Mouse (Mus musculus) bone marrow, adult 2 months (tissue): ENCODE data around the gene Fam76b. TPM values are rescaled to one million over a fixed set of nuclear protein-coding genes. Genes with fewer than 3 reads are reported as not detected.

Experiments
- H3K27ac ChIP-seq: fragments of 200-500 bp; 2 replicates; pipeline ENCODE4 v1.5.1; 2012; ENCODE audit warnings: low read depth, mild to moderate bottlenecking, control low read depth, inconsistent platforms, low read length; ENCODE audit not compliant: control insufficient read depth, poor library complexity, insufficient read depth
- H3K4me1 ChIP-seq: fragments of 200-500 bp; 2 replicates; pipeline ENCODE4 v1.6.1; 2011; ENCODE audit warnings: low read length; ENCODE audit not compliant: control insufficient read depth, insufficient read depth
- H3K4me3 ChIP-seq: fragments of 200-500 bp; replicated peaks from 2 replicates; pipeline ENCODE3; 2011; ENCODE audit warnings: mild to moderate bottlenecking, low read depth, low read length, control low read depth; ENCODE audit not compliant: control insufficient read depth
- CTCF ChIP-seq: fragments of 200-500 bp; IDR thresholded peaks from 2 replicates; pipeline ENCODE4 v1.5.1; 2011; ENCODE audit warnings: low read length, control low read depth; ENCODE audit not compliant: control insufficient read depth, insufficient read depth
- POLR2A ChIP-seq: fragments of 200-500 bp; IDR thresholded peaks from 2 replicates; pipeline ENCODE4 v1.6.1; 2011; ENCODE audit warnings: low read depth, mild to moderate bottlenecking, control low read depth, low read length, borderline replicate concordance; ENCODE audit not compliant: control insufficient read depth
- WGBS: fragments of 180-500 bp; shearing (Covaris S2); methylation state at CpG from one replicate; pipeline ENCODE4 v1.1.7; 2018; 5-methylcytosine and 5-hydroxymethylcytosine counted together
- polyA plus RNA-seq: library from polyadenylated mRNA; stranded (reverse); fragments of >200 nt; gene quantifications from 2 replicates; pipeline ENCODE4 v1.2.4, GENCODE M21; 2011; ENCODE audit warnings: low replicate concordance; ENCODE audit not compliant: missing spikeins, insufficient read depth, insufficient read length

Gene Fam76b
- polyA plus RNA-seq, 1 experiment: 26.3 TPM

- Histone ChIP-seq H3K27ac (no peak overlapping the region), H3K4me3 (no peak overlapping the region), H3K4me1 (no peaks in the 10 kb centered on the region)
- 88% methylated on average over 10 of the region's 10 CpGs for WGBS
- TF ChIP-seq CTCF (peak; percentile 18; the same call in 1 of the 2 replicates), POLR2A (no peak)
Measured at GRCm38 (mm10) chr9:13848481-13849480, 21.3 kb downstream of the Fam76b start.

- WGBS: 54% methylated on average over 3 of the region's 3 CpGs
- H3K27ac ChIP-seq: no peak overlapping the region
- no peak overlapping the region for H3K4me3 ChIP-seq
- no peaks in the 10 kb centered on the region for H3K4me1 ChIP-seq
- TF ChIP-seq POLR2A: no peak
- no peak for TF ChIP-seq CTCF
Measured at GRCm38 (mm10) chr9:13853876-13854275, 26.4 kb downstream of the Fam76b start.

DNA sequence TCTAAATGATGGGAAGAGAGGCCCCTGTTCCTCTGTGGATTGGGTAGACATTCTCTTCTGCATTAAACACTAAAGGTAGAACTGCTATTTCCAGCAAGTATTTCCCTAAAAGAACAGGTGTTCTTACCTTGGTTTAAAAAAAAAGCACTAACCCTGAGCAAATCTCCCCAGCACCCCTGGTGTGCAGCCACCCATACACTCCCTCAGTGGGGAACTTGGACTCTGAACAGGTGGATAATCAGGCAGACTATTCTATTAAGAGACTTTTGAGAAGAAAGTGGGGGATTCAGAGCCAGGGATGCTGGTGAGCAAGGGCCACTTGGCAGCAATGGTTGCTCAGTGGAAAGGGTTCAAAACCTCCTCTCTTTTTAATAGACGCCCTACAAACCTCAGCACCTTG lies 28.7 kb downstream of the Fam76b start:
- 59% methylated on average over 1 of the region's 1 CpGs for WGBS
- no peaks in the 10 kb centered on the region for H3K4me1 ChIP-seq
- no peak overlapping the region for H3K4me3 ChIP-seq
- TF ChIP-seq CTCF (no peak), POLR2A (no peak)
- H3K27ac ChIP-seq: no peak overlapping the region

GRCm38 (mm10) chr9:13856777-13857176 lies 29.3 kb downstream of the Fam76b start:
- Histone ChIP-seq H3K4me1 (no peaks in the 10 kb centered on the region), H3K4me3 (no peak overlapping the region), H3K27ac (no peak overlapping the region)
- TF ChIP-seq POLR2A (no peak), CTCF (no peak)
- WGBS: 74% methylated on average over 4 of the region's 4 CpGs

GRCm38 (mm10) chr9:13867646-13868045 lies 40.1 kb downstream of the Fam76b start:
- WGBS: 49% methylated on average over 2 of the region's 2 CpGs
- no peaks in the 10 kb centered on the region for H3K4me1 ChIP-seq
- TF ChIP-seq POLR2A (no peak), CTCF (no peak)
- H3K27ac ChIP-seq: no peak overlapping the region
- no peak overlapping the region for H3K4me3 ChIP-seq

- no peaks in the 10 kb centered on the region for H3K4me1 ChIP-seq
- no peak overlapping the region for H3K4me3 ChIP-seq
- H3K27ac ChIP-seq: no peak overlapping the region
- WGBS: 74% methylated on average over 7 of the region's 7 CpGs
- TF ChIP-seq CTCF (no peak), POLR2A (no peak)
Measured at GRCm38 (mm10) chr9:13871631-13872030, 44.1 kb downstream of the Fam76b start.

DNA sequence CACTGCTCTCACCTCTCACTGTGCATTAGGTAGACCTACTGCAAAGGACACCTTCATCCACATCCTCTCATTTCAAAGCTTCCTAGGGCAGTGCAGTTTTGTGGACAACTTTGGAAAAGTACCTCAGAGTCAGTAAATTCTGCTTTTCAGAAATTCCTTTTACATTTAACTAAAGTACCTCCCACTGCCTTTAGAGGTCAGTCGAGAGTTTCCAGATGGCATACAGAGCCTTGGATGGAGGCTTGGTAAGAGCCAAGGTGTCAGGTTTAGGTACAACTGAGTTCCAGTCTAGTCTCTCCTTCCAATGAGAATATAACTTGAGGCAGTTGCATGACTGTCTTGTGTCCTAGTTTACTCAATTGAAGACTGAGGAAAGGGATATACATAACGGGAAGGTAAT lies 46.8 kb downstream of the Fam76b start:
- H3K4me3 ChIP-seq: no peak overlapping the region
- TF ChIP-seq POLR2A (no peak), CTCF (no peak)
- no peaks in the 10 kb centered on the region for H3K4me1 ChIP-seq
- no peak overlapping the region for H3K27ac ChIP-seq
- WGBS: 39% methylated on average over 2 of the region's 2 CpGs

DNA sequence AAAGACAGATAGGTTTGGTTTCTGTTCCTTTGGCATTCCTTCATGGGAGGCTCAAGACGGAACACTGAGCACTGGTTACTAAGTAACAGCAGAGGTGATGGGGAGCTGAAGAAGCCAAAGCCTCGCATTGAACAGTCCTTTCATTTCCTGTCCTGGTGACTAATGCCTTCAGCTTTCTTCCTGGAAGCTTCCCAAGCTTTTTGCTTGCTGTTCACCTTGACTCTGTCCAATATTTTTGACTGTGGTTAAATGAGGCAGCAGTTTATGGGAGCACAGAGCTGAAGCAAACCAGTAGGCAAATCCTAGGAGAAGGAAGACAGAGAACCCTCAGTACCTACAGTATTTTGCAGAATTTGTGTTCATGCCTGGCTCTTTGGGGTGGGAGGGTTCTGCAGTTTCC lies 47.8 kb downstream of the Fam76b start:
- no peak overlapping the region for H3K27ac ChIP-seq
- WGBS: 38% methylated on average over 2 of the region's 2 CpGs
- no peaks in the 10 kb centered on the region for H3K4me1 ChIP-seq
- TF ChIP-seq CTCF: no peak
- no peak overlapping the region for H3K4me3 ChIP-seq
